ENCODE assay signal across 8 mouse cellular contexts in genomic region chr7:47052276-47052675, GRCm38 (mm10). TPM values are rescaled to one million over a fixed set of nuclear protein-coding genes. Genes with fewer than 3 reads are reported as not detected.
DNase-seq lines count a peak whose midpoint lies in the region; ATAC-seq and TF ChIP-seq lines count a peak whose summit lies in the region.

No protein-coding gene starts in this region.

- WGBS in intestine, postnatal 0 days, result 9% methylated on average over 3 of the region's 3 CpGs
- WGBS in lung, postnatal 0 days, result 11% methylated on average over 3 of the region's 3 CpGs

- no peaks in the 10 kb centered on the region for H3K27me3 ChIP-seq in intestine, postnatal 0 days (replicated peaks; ENCODE audit: control insufficient read depth, insufficient read depth, low read length)
- H3K27me3 ChIP-seq in lung, postnatal 0 days (replicated peaks; ENCODE audit: insufficient read depth, low read length), result no peaks in the 10 kb centered on the region

- peak overlapping the region; percentile 97 for H3K4me2 ChIP-seq in intestine, postnatal 0 days (replicated peaks; ENCODE audit: low read depth)
- peak overlapping the region; percentile 91 for H3K4me2 ChIP-seq in lung, postnatal 0 days (replicated peaks; ENCODE audit: low read depth, low read length)

- H3K9me3 ChIP-seq in intestine, postnatal 0 days (ENCODE audit: control insufficient read depth), result no peaks in the 10 kb centered on the region
- H3K9me3 ChIP-seq in lung, postnatal 0 days (ENCODE audit: low read length), result no peaks in the 10 kb centered on the region

- no peak for ATAC-seq in cerebellum, adult (ENCODE audit: insufficient number of reproducible peaks, low FRiP score, low TSS enrichment)
- ATAC-seq in intestine, postnatal 0 days, result no peak
- peak; percentile 1; the same call in 1 of the 2 replicates for ATAC-seq in lung, postnatal 0 days

- H3K36me3 ChIP-seq in intestine, postnatal 0 days (ENCODE audit: control insufficient read depth, insufficient read depth), result peaks cover 21% of the 10 kb centered on the region
- no peaks in the 10 kb centered on the region for H3K36me3 ChIP-seq in lung, postnatal 0 days (ENCODE audit: insufficient read depth, low read length)

- H3K4me3 ChIP-seq in brown adipose tissue, adult 24 weeks (ENCODE audit: insufficient read depth, low read depth, low read length), result peak overlapping the region; percentile 38
- H3K4me3 ChIP-seq in intestine, postnatal 0 days (ENCODE audit: low read depth, low read length), result peak overlapping the region; percentile 83; the same call in 1 of the 2 replicates
- no peak overlapping the region for H3K4me3 ChIP-seq in lung, postnatal 0 days (ENCODE audit: low read depth, low read length)

- DNase-seq in cerebellum, adult 11-12 months, result peak; percentile 48
- peak; percentile 47 for DNase-seq in gastrocnemius, postnatal 25 days
- peak; percentile 93 for DNase-seq in lung, postnatal 0 days (ENCODE audit: low spot score)
- peak; percentile 61 for DNase-seq in testis, postnatal 14 days (ENCODE audit: low spot score)
- DNase-seq in layer of hippocampus, postnatal 36 days, result no peak

- peaks cover 24% of the 10 kb centered on the region for H3K4me1 ChIP-seq in brown adipose tissue, adult 24 weeks (ENCODE audit: control insufficient read depth, insufficient read depth, insufficient read length, low read length)
- H3K4me1 ChIP-seq in intestine, postnatal 0 days (replicated peaks; ENCODE audit: control insufficient read depth, insufficient read depth, low read length), result 0 out of 2 replicates have a peak, but pooled peaks cover 5% of the 10 kb centered on the region
- peaks cover 16% of the 10 kb centered on the region for H3K4me1 ChIP-seq in lung, postnatal 0 days (ENCODE audit: insufficient read depth, low read depth, low read length)

- H3K27ac ChIP-seq in brown adipose tissue, adult 24 weeks (replicated peaks; ENCODE audit: low read depth, low read length), result peak overlapping the region; percentile 80
- 0 out of 2 replicates have a peak overlapping the region, but pooled peaks have one; percentile 98 for H3K27ac ChIP-seq in intestine, postnatal 0 days (ENCODE audit: low read depth, low read length)
- H3K27ac ChIP-seq in lung, postnatal 0 days (ENCODE audit: low read length), result peak overlapping the region; percentile 71

- H3K9ac ChIP-seq in intestine, postnatal 0 days (ENCODE audit: low read depth, low read length), result no peak overlapping the region
- no peak overlapping the region; the same call in 1 of the 2 replicates for H3K9ac ChIP-seq in lung, postnatal 0 days (replicated peaks; ENCODE audit: low read depth)

- no peak for TF ChIP-seq EP300 in lung, postnatal 0 days (IDR thresholded peaks at IDR 0.05)

- TF ChIP-seq CTCF in intestine, postnatal 0 days (IDR thresholded peaks at IDR 0.05; ENCODE audit: low read depth), result no peak
- no peak for TF ChIP-seq CTCF in lung, postnatal 0 days (IDR thresholded peaks at IDR 0.05)

RNA-seq across cellular contexts. Expression of gene Tmem86a, which starts 1.9 kb away (rescaled TPM):
- 2.6 and 4.9 TPM in 2 replicates for polyA plus RNA-seq in brown adipose tissue, adult 24 weeks (2012; ENCODE audit: insufficient read depth, insufficient read length, missing spikeins)
- total RNA-seq in gastrocnemius, postnatal 25 days (2021), result 1 to 10 TPM; 4.6 to 5.2 TPM
- 43.8 and 48.0 TPM in 2 replicates for polyA plus RNA-seq in intestine, postnatal 0 days (2015; fragmentation: Nextera tagmentation; extraction: Ambion mirVana)
- 36.2 and 36.5 TPM in 2 replicates for polyA plus RNA-seq in lung, postnatal 0 days (2015; fragmentation: Nextera tagmentation; extraction: Ambion mirVana)
- total RNA-seq in layer of hippocampus, postnatal 36 days (2021), result 10 to 100 TPM; 11.9 to 12.5 TPM

RNA-seq across cellular contexts. Expression of gene Spty2d1, which starts 44.1 kb away (rescaled TPM):
- 6.4 TPM in 2 replicates for polyA plus RNA-seq in brown adipose tissue, adult 24 weeks (2012; ENCODE audit: insufficient read depth, insufficient read length, missing spikeins)
- total RNA-seq in gastrocnemius, postnatal 25 days (2021), result 1 to 10 TPM; 4.7 to 4.8 TPM
- 8.0 and 10.3 TPM in 2 replicates for polyA plus RNA-seq in intestine, postnatal 0 days (2015; fragmentation: Nextera tagmentation; extraction: Ambion mirVana)
- 13.1 and 14.9 TPM in 2 replicates for polyA plus RNA-seq in lung, postnatal 0 days (2015; fragmentation: Nextera tagmentation; extraction: Ambion mirVana)
- 10 to 100 TPM; 16.3 to 16.5 TPM for total RNA-seq in layer of hippocampus, postnatal 36 days (2021)

Comparison
In these comparisons a context has a peak if more than half of its experiments do, and no peak if none do; other contexts are left out.
1. DNase-seq: peak in cerebellum, adult 11-12 months (single experiment), gastrocnemius, postnatal 25 days (single experiment), lung, postnatal 0 days (single experiment) and testis, postnatal 14 days (single experiment); none in layer of hippocampus, postnatal 36 days (0 of 2).
2. Peak in every context shown above with its lines, with median percentiles within 50 percentile points of each other: H3K27ac ChIP-seq.